Comparison of ENCODE assay signal across 8 mouse cellular contexts in the genomic region with DNA sequence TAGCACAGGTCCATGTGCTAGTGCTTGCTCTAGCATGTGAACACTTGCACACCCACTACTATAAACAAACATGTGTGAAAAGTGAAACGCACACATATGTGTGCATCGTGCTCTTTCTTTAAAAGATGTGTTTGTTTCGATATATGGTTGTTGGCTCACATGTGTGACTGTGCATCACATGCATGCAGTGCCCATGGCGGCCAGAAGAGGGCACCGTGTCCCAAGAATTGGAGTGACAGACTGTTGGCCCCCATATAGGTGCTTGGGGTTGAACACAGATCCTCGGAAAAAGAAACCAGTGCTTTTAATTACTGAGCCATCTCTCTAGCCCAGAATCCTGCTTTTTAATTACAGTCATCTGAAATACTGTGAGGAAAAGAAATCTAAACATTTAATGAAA. TPM values are rescaled to one million over a fixed set of nuclear protein-coding genes. Genes with fewer than 3 reads are reported as not detected.
DNase-seq lines count a peak whose midpoint lies in the region; ATAC-seq and TF ChIP-seq lines count a peak whose summit lies in the region.

No protein-coding gene starts in this region.

- H3K27me3 ChIP-seq in Patski, result no peaks in the 10 kb centered on the region
- peaks cover 19% of the 10 kb centered on the region for H3K27me3 ChIP-seq in limb, embryonic 10.5 days (ENCODE audit: low read depth, poor library complexity, severe bottlenecking)

- 47% methylated on average over 6 of the region's 6 CpGs for WGBS in limb, embryonic 10.5 days

- no peak overlapping the region for H3K27ac ChIP-seq in limb, embryonic 10.5 days

- TF ChIP-seq CTCF in Patski (IDR thresholded peaks at IDR 0.05), result peak; percentile 96

- CTCF ChIA-PET in Patski (lab: Charles Lee), result interaction anchor here (0.7 to 1.6 kb wide), 4 partner anchors 8 to 284 kb away, joined by 3 to 5 read pairs (median 4); a partner anchor contains a TSS

- in situ Hi-C loops in Patski (cut with MboI; ENCODE audit: low pct_unique_long_range_greater_than_20kb), result no loop called here

- H3K36me3 ChIP-seq in limb, embryonic 10.5 days, result no peaks in the 10 kb centered on the region

- peak; percentile 58 for DNase-seq in CD4-positive, CD25-positive, alpha-beta regulatory T cell, adult 2 months (ENCODE audit: low read depth, low spot score)
- peak; percentile 34 for DNase-seq in kidney, adult 9 months
- DNase-seq in kidney, postnatal 14 days, result no peak
- no peak for DNase-seq in Patski (ENCODE audit: low read depth, low spot score)
- DNase-seq in limb, embryonic 10.5 days (ENCODE audit: low spot score), result peak; percentile 54
- DNase-seq in spleen, postnatal 4 days (ENCODE audit: low spot score in 2 of 2), result peak; percentile 52 to 81
- no peak for DNase-seq in layer of hippocampus, postnatal 14 days (ENCODE audit: low spot score in 2 of 2)

- POLR2A ChIA-PET in Patski (lab: Charles Lee), result no interaction called here

- no peaks in the 10 kb centered on the region for H3K9me3 ChIP-seq in limb, embryonic 10.5 days (replicated peaks)

- H3K4me1 ChIP-seq in limb, embryonic 10.5 days, result peaks cover 8% of the 10 kb centered on the region

- no peak overlapping the region for H3K4me3 ChIP-seq in limb, embryonic 10.5 days

- ATAC-seq in CD4-positive, CD25-positive, alpha-beta regulatory T cell, adult 4 months, result no peak
- ATAC-seq in Patski, result no peak

RNA-seq across cellular contexts. Expression of a gene that starts 6.2 kb away (rescaled TPM):
- 10 to 100 TPM in 1 of 2 experiments, 1 to 10 TPM in 1; 7.5 to 10.3 TPM for polyA plus RNA-seq in CD4-positive, CD25-positive, alpha-beta regulatory T cell, adult 4 months (2017; shearing (Covaris generic))
- polyA plus RNA-seq in Patski (2021), result 44.7 TPM
- 15.6 and 22.8 TPM in 2 replicates for polyA plus RNA-seq in limb, embryonic 10.5 days (2016; fragmentation: Nextera tagmentation; extraction: Ambion mirVana)
- 100 to 1,000 TPM; 214 to 250 TPM for total RNA-seq in layer of hippocampus, postnatal 14 days (2021)

RNA-seq across cellular contexts. Expression of a gene that starts 6.3 kb away (rescaled TPM):
- polyA plus RNA-seq in CD4-positive, CD25-positive, alpha-beta regulatory T cell, adult 4 months (2017; shearing (Covaris generic)), result 10 to 100 TPM; 80.3 to 83.7 TPM
- polyA plus RNA-seq in Patski (2021), result 107 TPM
- polyA plus RNA-seq in limb, embryonic 10.5 days (2016; fragmentation: Nextera tagmentation; extraction: Ambion mirVana), result 121 and 139 TPM in 2 replicates
- total RNA-seq in layer of hippocampus, postnatal 14 days (2021), result 10 to 100 TPM; 66.7 to 68.1 TPM

Comparison
In these comparisons a context has a peak if more than half of its experiments do, and no peak if none do; other contexts are left out.
1. DNase-seq: peak in CD4-positive, CD25-positive, alpha-beta regulatory T cell, adult 2 months (single experiment), kidney, adult 9 months (single experiment), limb, embryonic 10.5 days (single experiment) and spleen, postnatal 4 days (2 of 2); none in kidney, postnatal 14 days (single experiment), Patski (single experiment) and layer of hippocampus, postnatal 14 days (0 of 2).